Mouse (Mus musculus) liver, embryonic 12.5 days (tissue): ENCODE measurements around the gene Zmat1. TPM values are rescaled to one million over a fixed set of nuclear protein-coding genes. Genes with fewer than 3 reads are reported as not detected.

Experiments used
- ATAC-seq: fragments of 200-750 bp; cut with Nextera tagmentation; 2 replicates; pipeline ENCODE4 v1.8.0; 2017; ENCODE audit warnings: moderate number of reproducible peaks, mild to moderate bottlenecking, moderate library complexity
- H3K27ac ChIP-seq: fragments of 300-500 bp; sonication (generic); 2 replicates; pipeline ENCODE4 v1.5.1; 2016; ENCODE audit warnings: mild to moderate bottlenecking
- H3K27me3 ChIP-seq: fragments of 300-500 bp; sonication (generic); replicated peaks from 2 replicates; pipeline ENCODE4 v1.6.1; 2016; ENCODE audit warnings: mild to moderate bottlenecking, moderate library complexity
- H3K36me3 ChIP-seq: fragments of 300-500 bp; sonication (generic); 2 replicates; pipeline ENCODE4 v1.6.1; 2016; ENCODE audit warnings: mild to moderate bottlenecking, moderate library complexity
- H3K4me1 ChIP-seq: fragments of 300-500 bp; sonication (generic); 2 replicates; pipeline ENCODE4 v1.6.1; 2016
- H3K4me2 ChIP-seq: fragments of 300-500 bp; sonication (generic); 2 replicates; pipeline ENCODE4 v1.6.1; 2016; ENCODE audit warnings: mild to moderate bottlenecking, moderate library complexity
- H3K4me3 ChIP-seq: fragments of 300-500 bp; sonication (generic); 2 replicates; pipeline ENCODE4 v1.5.1; 2016; ENCODE audit warnings: mild to moderate bottlenecking, moderate library complexity
- H3K9ac ChIP-seq: fragments of 300-500 bp; sonication (generic); 2 replicates; pipeline ENCODE4 v1.6.1; 2016; ENCODE audit warnings: mild to moderate bottlenecking, moderate library complexity
- H3K9me3 ChIP-seq: fragments of 300-500 bp; sonication (generic); replicated peaks from 2 replicates; pipeline ENCODE4 v1.6.1; 2016; ENCODE audit warnings: mild to moderate bottlenecking, moderate library complexity
- WGBS: fragments of 180-500 bp; shearing (Covaris S2); methylation state at CpG from one replicate; pipeline ENCODE4 v1.1.7; 2016; ENCODE audit not compliant: insufficient replicate concordance; 5-methylcytosine and 5-hydroxymethylcytosine counted together
- polyA plus RNA-seq: library from polyadenylated mRNA; unstranded; fragments of >200 nt; fragmentation: Nextera tagmentation; extraction: Ambion mirVana; gene quantifications from 2 replicates; pipeline ENCODE4 v1.2.1, GENCODE M21; 2016

The Zmat1 gene
- polyA plus RNA-seq, 1 experiment from 2014 or later = 1.5 TPM

GRCm38 (mm10) chrX:134923675-134924424 lies 85.2 kb downstream of the Zmat1 start:
- no peak overlapping the region for H3K4me2 ChIP-seq
- WGBS = 73% methylated on average over 7 of the region's 7 CpGs
- no peaks in the 10 kb centered on the region for H3K27me3 ChIP-seq
- no peak overlapping the region for H3K9ac ChIP-seq
- H3K4me3 ChIP-seq = no peak overlapping the region
- ATAC-seq = no peak
- H3K36me3 ChIP-seq = no peaks in the 10 kb centered on the region
- no peaks in the 10 kb centered on the region for H3K9me3 ChIP-seq
- H3K27ac ChIP-seq = no peak overlapping the region
- no peaks in the 10 kb centered on the region for H3K4me1 ChIP-seq

Other genes starting within 250 kb of the Zmat1 start
- gene Armcx2, start 200.0 kb downstream of the Zmat1 start, polyA plus RNA-seq = 17.8 and 20.3 TPM in 2 replicates
- gene Nxf2, start 44.5 kb downstream of the Zmat1 start, polyA plus RNA-seq = 0.32 and 0.50 TPM in 2 replicates
- not detected in 2 replicates for gene Gm15023, start 168.4 kb upstream of the Zmat1 start, polyA plus RNA-seq
- 0.18 TPM in 1 of 2 replicates, not detected in the other for gene Tceal6, start 201.5 kb upstream of the Zmat1 start, polyA plus RNA-seq